10 mouse cellular contexts compared by ENCODE assay signal in the genomic region with DNA sequence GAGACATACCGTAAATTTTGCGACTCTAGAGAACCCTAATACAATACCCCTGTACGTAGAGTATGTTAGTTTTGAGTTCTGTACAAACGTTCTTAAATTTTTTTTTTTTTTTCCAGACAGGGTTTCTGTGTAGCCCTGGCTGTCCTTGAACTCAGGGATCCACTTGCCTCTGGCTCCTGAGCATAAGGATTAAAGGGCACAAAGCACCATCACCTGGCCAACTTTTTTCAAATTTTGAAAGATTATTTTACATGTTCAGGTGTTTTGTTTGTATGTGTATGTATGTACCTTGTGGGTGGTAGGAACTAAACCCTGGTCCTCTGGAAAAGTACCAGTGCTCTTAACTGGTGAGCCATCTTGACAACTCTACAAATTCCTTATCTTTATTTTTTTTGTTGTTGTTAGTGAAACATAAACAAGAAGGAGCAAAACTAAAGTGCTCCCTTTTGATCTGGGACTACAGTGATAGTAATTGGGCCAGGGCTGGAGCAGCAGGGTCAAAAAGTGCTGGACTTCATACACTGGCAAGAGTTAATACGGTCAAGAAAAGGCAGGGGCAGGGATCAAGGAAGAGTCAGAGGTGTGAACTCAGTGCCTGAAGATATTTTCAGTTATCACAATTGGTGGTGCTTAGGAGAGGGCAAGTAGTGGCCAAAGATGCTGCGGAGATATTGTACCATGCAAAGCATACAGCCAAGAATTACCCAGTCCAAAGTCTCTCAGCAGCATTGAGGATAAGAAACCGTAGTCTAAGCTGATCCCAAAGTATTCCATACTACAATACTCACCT. TPM values are rescaled to one million over a fixed set of nuclear protein-coding genes. Genes with fewer than 3 reads are reported as not detected.
DNase-seq lines count a peak whose midpoint lies in the region; ATAC-seq and TF ChIP-seq lines count a peak whose summit lies in the region.
"Had no signal": no experiment of that assay in that cellular context is flagged by ENCODE, and none has a peak within 500 bp of the region (broad histone marks: within the 10 kb centered on the region; RNA-seq: fewer than 3 reads in every experiment).

No protein-coding gene starts in this region.

- H3K9me3 ChIP-seq in megakaryocyte, embryonic 14.5 days = no peaks in the 10 kb centered on the region
- no peaks in the 10 kb centered on the region for H3K9me3 ChIP-seq in limb, embryonic 12.5 days
- H3K9me3 ChIP-seq: limb, embryonic 15.5 days had no signal

- intact Hi-C loops in gastrocnemius, adult 2 months (cut with DNase I) = no loop called here
- intact Hi-C loops in gastrocnemius, postnatal 36 days (cut with DNase I) = no loop called here
- intact Hi-C loops in left cerebral cortex, postnatal 10 days (cut with DNase I) = no loop called here

- H3K4me1 ChIP-seq in megakaryocyte, embryonic 14.5 days = peaks cover 61% of the 10 kb centered on the region
- H3K4me1 ChIP-seq in limb, embryonic 12.5 days (replicated peaks) = peaks cover 21% of the 10 kb centered on the region
- peaks cover 13% of the 10 kb centered on the region; the same call in 1 of the 2 replicates for H3K4me1 ChIP-seq in small intestine, adult 2 months (ENCODE audit: control insufficient read depth, insufficient read depth, insufficient read length, low read length)

- DNase-seq in gastrocnemius, adult 2 months = no peak
- DNase-seq in gastrocnemius, postnatal 36 days = no peak
- DNase-seq in left cerebral cortex, postnatal 10 days (ENCODE audit: extremely low spot score in 1 of 2, low spot score in 2 of 2) = no peak
- no peak for DNase-seq in c-Kit-positive CD71-positive TER-119-positive erythroid progenitor cells, embryonic 14.5 days (ENCODE audit: low spot score)
- DNase-seq: thymus, postnatal 14 days had no signal

- H3K27me3 ChIP-seq in megakaryocyte, embryonic 14.5 days (replicated peaks) = no peaks in the 10 kb centered on the region
- no peaks in the 10 kb centered on the region for H3K27me3 ChIP-seq in limb, embryonic 12.5 days
- no peaks in the 10 kb centered on the region for H3K27me3 ChIP-seq in small intestine, adult 2 months (ENCODE audit: control insufficient read depth, insufficient read depth, low read length)
- H3K27me3 ChIP-seq: limb, embryonic 15.5 days had no signal

- TF ChIP-seq POLR2A in small intestine, adult 2 months (IDR thresholded peaks at IDR 0.05; ENCODE audit: low read depth, low read length) = no peak

- H3K9ac ChIP-seq in limb, embryonic 12.5 days (replicated peaks) = no peak overlapping the region

- H3K36me3 ChIP-seq in megakaryocyte, embryonic 14.5 days (replicated peaks; ENCODE audit: low read length) = peaks cover 16% of the 10 kb centered on the region
- H3K36me3 ChIP-seq in limb, embryonic 12.5 days = peaks cover 5% of the 10 kb centered on the region; the same call in 1 of the 2 replicates
- H3K36me3 ChIP-seq in small intestine, adult 2 months (ENCODE audit: control insufficient read depth, insufficient read depth, low read length) = no peaks in the 10 kb centered on the region

- TF ChIP-seq CTCF in gastrocnemius, adult 2 months (IDR thresholded peaks at IDR 0.05) = no peak
- no peak for TF ChIP-seq CTCF in small intestine, adult 2 months (IDR thresholded peaks at IDR 0.05; ENCODE audit: extremely low read depth, insufficient read length, insufficient replicate concordance, low read depth, low read length)

- 88% methylated on average over 7 of the region's 7 CpGs for WGBS in limb, embryonic 12.5 days
- whole genome bisulfite sequencing in small intestine, adult 2 months = 65% methylated on average over 7 of the region's 7 CpGs

- H3K27ac ChIP-seq in gastrocnemius, adult 2 months = peak overlapping the region; percentile 100; the same call in 1 of the 2 replicates
- no peak overlapping the region for H3K27ac ChIP-seq in limb, embryonic 12.5 days
- peak overlapping the region; percentile 9; the same call in 1 of the 2 replicates for H3K27ac ChIP-seq in small intestine, adult 2 months (ENCODE audit: insufficient read depth, low read depth, low read length)

- no peak for ATAC-seq in megakaryocyte, adult 5-6 weeks (ENCODE audit: poor library complexity, severe bottlenecking)
- no peak for ATAC-seq in limb, embryonic 12.5 days (ENCODE audit: insufficient number of reproducible peaks, insufficient read depth, low FRiP score, low TSS enrichment, low read depth)

- peak overlapping the region; percentile 59 for H3K4me2 ChIP-seq in limb, embryonic 12.5 days

- peak overlapping the region; percentile 79 for H3K4me3 ChIP-seq in gastrocnemius, adult 2 months
- H3K4me3 ChIP-seq in megakaryocyte, embryonic 14.5 days (replicated peaks) = peak overlapping the region; percentile 34
- H3K4me3 ChIP-seq in limb, embryonic 12.5 days (replicated peaks) = no peak overlapping the region
- H3K4me3 ChIP-seq in small intestine, adult 2 months (ENCODE audit: low read depth, low read length) = no peak overlapping the region

RNA-seq across cellular contexts. Expression of gene Dnajb4, which starts 1.8 kb away (rescaled TPM):
- 10 to 100 TPM; 45.5 to 85.8 TPM for total RNA-seq in gastrocnemius, adult 2 months (2021)
- total RNA-seq in gastrocnemius, postnatal 36 days (2021) = 10 to 100 TPM; 46.6 to 52.2 TPM
- 5.3 TPM in 1 of 2 replicates, not detected in the other for polyA plus RNA-seq in megakaryocyte, embryonic 14.5 days (2012; ENCODE audit: insufficient read depth, low replicate concordance)
- 7.8 and 11.2 TPM in 2 replicates for total RNA-seq in megakaryocyte, adult 5-6 weeks (2015)
- 10.8 and 12.3 TPM in 2 replicates for total RNA-seq in megakaryocyte, adult 5-6 weeks (2017)
- 35.2 and 36.8 TPM in 2 replicates for polyA plus RNA-seq in limb, embryonic 12.5 days (2016; fragmentation: Nextera tagmentation; extraction: Ambion mirVana)
- 0.48 and 1.4 TPM in 2 replicates for polyA plus RNA-seq in small intestine, adult 2 months (2012; rRNA removed)
- total RNA-seq in left cerebral cortex, postnatal 10 days (2021) = 10 to 100 TPM; 47.4 to 51.2 TPM

RNA-seq across cellular contexts. Expression of gene Fubp1, which starts 1.9 kb away (rescaled TPM):
- 10 to 100 TPM; 30.1 to 36.8 TPM for total RNA-seq in gastrocnemius, adult 2 months (2021)
- 10 to 100 TPM; 21.5 to 30.1 TPM for total RNA-seq in gastrocnemius, postnatal 36 days (2021)
- 205 and 764 TPM in 2 replicates for polyA plus RNA-seq in megakaryocyte, embryonic 14.5 days (2012; ENCODE audit: insufficient read depth, low replicate concordance)
- total RNA-seq in megakaryocyte, adult 5-6 weeks (2015) = 74.7 and 84.8 TPM in 2 replicates
- 135 and 140 TPM in 2 replicates for total RNA-seq in megakaryocyte, adult 5-6 weeks (2017)
- 403 and 416 TPM in 2 replicates for polyA plus RNA-seq in limb, embryonic 12.5 days (2016; fragmentation: Nextera tagmentation; extraction: Ambion mirVana)
- polyA plus RNA-seq in small intestine, adult 2 months (2012; rRNA removed) = 9.3 and 18.4 TPM in 2 replicates
- total RNA-seq in left cerebral cortex, postnatal 10 days (2021) = 100 to 1,000 TPM; 125 to 129 TPM

RNA-seq across cellular contexts. Expression of gene Gipc2, which starts 42.3 kb away (rescaled TPM):
- total RNA-seq in gastrocnemius, adult 2 months (2021) = under 1 TPM; 0.69 to 0.75 TPM
- under 1 TPM; 0.20 to 0.69 TPM for total RNA-seq in gastrocnemius, postnatal 36 days (2021)
- 2.4 TPM in 1 of 2 replicates, not detected in the other for polyA plus RNA-seq in megakaryocyte, embryonic 14.5 days (2012; ENCODE audit: insufficient read depth, low replicate concordance)
- total RNA-seq in megakaryocyte, adult 5-6 weeks (2015) = not detected in 2 replicates
- 0.44 TPM in 1 of 2 replicates, not detected in the other for total RNA-seq in megakaryocyte, adult 5-6 weeks (2017)
- 2.6 and 4.3 TPM in 2 replicates for polyA plus RNA-seq in limb, embryonic 12.5 days (2016; fragmentation: Nextera tagmentation; extraction: Ambion mirVana)
- polyA plus RNA-seq in small intestine, adult 2 months (2012; rRNA removed) = 52.0 and 121 TPM in 2 replicates
- 1 to 10 TPM; 3.6 to 4.0 TPM for total RNA-seq in left cerebral cortex, postnatal 10 days (2021)

RNA-seq across cellular contexts. Expression of gene Nexn, which starts 57.9 kb away (rescaled TPM):
- total RNA-seq in gastrocnemius, adult 2 months (2021) = 100 to 1,000 TPM; 349 to 495 TPM
- total RNA-seq in gastrocnemius, postnatal 36 days (2021) = 100 to 1,000 TPM; 345 to 363 TPM
- polyA plus RNA-seq in megakaryocyte, embryonic 14.5 days (2012; ENCODE audit: insufficient read depth, low replicate concordance) = not detected in 2 replicates
- total RNA-seq in megakaryocyte, adult 5-6 weeks (2015) = not detected in 2 replicates
- not detected in 2 replicates for total RNA-seq in megakaryocyte, adult 5-6 weeks (2017)
- polyA plus RNA-seq in limb, embryonic 12.5 days (2016; fragmentation: Nextera tagmentation; extraction: Ambion mirVana) = 14.0 and 17.0 TPM in 2 replicates
- polyA plus RNA-seq in small intestine, adult 2 months (2012; rRNA removed) = 0.05 TPM in 1 of 2 replicates, not detected in the other
- total RNA-seq in left cerebral cortex, postnatal 10 days (2021) = 1 to 10 TPM; 2.8 to 3.8 TPM

Comparison
In these comparisons a context has a peak if more than half of its experiments do, and no peak if none do; other contexts are left out.
1. H3K4me3 ChIP-seq: peak in gastrocnemius, adult 2 months (single experiment) and megakaryocyte, embryonic 14.5 days (single experiment); none in limb, embryonic 12.5 days (single experiment) and small intestine, adult 2 months (single experiment).